Mouse (Mus musculus) kidney, postnatal 4 days (tissue): ENCODE measurements around the gene Cldn14.
A peak's percentile ranks its signal among the peaks of the same experiment; 100 is the strongest.
"Not testable (repeated sequence)": the region's sequence is repeated elsewhere in the genome, so short reads cannot be mapped to it uniquely, and the experiment has no call there.

Source experiments
- DNase-seq, 2 experiments: peaks; one replicate each; pipeline ENCODE4 v3.0.0; 2021; ENCODE audit warnings: mixed read lengths in 2 of 2

Cldn14 gene

DNA sequence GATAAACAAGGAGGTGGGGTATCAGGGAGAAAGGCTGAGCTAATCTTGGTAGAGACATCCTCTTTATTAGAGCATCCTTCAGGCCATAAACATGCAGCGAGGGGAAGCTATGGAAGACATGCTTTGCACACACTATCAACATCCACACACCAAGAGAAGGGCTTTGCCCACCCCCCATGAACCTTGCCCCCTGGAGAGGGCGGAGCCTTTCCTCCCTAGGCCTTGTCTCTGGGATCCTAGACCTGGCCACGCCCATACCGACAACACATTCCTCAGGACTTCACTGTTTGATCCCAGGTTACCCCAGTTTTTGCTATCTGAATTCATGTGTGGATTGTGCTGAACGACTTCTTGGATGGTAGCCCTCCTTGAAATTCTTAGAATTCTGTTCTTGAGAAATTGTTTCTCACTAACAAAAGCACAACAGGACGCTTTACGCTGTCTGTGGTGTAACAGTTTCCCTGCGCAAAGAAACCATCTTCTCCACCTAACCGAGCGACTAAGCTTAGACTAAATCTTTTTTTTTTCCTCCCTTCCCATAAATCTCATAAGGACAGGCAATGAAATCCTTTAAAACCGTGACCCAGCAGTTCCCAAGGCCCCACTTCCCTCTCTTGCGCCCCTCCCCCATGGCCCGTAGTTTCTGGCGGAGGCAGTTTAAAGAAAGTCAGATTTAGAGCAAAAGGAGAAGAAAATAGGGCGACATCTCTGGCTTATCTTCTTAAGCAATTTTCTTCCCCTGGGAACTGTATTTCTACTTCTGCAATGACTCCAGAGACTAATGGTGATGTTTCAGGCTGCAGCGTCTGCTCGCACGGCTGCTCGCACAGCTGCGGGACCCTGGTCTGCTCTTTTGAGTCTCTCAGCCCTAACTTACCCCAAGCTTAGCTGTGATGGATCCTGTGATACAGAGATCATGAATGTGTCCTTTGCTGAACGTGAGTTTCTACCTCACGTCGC lies 1.7 kb downstream of the Cldn14 start:
- peak; percentile 73 to 80 for DNase-seq

DNA sequence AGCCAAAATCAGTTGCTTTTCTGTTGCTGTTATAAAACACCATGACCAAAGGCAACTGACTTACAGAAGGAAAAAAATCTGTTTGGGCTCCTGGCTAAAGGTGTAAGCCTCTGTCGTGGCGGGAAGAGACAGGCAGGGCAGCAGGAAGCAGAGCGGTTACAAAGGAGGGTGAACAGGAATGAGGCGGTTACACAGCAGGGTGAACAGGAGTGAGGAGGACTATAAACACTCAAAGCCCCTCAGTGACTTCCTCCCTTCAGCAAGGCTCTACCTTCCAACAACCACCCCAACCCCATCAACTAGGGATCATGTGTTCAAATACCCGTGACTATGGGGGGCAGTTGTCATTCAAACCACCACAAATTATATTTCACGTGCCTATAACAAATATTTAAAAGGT lies 5.2 kb downstream of the Cldn14 start:
- DNase-seq: no peak

DNA sequence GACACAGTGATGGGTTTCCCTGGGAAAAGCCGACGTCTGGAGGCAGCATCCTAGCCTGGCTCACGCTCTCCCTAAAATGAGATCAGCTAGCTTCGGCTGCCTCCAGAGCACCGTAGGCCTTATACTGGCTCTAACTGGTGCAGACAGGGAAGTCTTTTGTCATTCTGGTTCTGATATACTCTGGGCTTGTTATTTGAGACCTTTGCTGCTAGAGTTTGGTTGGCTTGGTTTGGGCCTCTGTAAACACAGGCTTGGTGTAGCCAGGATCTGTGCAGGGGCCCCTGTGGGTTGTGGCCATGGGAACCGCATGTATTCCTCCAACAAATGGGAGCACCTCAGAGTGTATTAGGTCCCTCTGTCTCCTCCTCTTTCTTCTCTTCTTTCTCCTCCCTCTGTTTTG lies 7.3 kb downstream of the Cldn14 start:
- no peak for DNase-seq

DNA sequence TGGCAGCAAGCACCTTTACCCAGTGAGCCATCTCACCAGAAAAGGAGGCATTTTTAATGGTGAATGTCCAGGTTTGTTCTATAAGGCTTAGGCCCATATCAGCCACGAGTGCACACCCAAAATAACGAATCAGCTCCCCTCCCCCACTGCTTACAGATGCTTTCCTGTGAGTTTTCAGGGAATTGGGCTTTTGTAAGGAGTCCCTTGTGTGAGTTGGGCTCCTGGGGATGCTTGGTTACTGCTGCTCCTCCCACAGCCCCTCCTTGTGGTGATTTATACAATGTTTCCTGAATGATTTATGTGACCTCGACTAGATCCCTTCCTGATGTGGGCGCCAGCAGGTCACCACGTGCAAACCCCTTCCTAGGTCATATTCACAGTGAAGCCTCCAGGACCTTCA lies 9.7 kb downstream of the Cldn14 start:
- DNase-seq: no peak

DNA sequence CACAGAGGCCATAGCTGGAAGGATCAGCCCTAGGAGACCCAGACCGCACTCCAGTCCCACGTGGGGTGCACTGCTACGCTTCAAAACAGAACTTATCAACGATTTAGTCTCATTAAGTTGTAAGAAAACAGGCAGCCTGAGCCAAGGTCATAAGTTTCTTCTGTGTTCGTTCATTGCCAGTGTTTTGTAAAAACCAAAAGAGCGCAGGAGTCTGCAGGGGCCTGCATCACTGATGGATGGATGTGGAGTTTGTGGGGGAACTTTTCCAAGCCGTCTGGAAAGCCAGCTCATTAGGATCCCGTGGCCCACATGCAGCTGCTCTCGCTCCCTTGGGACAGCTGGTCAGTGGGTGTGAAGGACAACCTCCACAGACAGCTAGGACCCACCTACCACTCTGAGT lies 25.1 kb downstream of the Cldn14 start:
- peak; percentile 20 to 52 for DNase-seq

DNA sequence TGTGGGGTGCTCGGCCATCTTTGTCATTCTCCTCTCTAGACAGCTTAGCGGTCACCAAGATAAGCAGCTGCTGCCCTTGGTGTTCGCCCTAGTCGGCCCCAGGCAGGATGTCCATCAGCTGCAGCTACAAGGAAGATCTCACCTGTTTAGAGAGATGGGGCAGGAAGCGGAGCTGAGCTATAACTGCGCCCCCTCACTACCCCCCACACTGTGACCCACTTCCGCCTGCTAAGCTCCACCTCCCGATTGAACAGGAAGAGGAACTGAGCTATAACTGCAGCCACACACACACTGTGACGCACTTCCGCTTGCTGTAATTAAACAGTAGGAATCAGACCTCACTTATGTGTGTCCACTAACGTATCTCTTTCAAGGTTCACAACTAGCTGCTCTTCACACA lies 26.3 kb downstream of the Cldn14 start:
- no peak for DNase-seq

DNA sequence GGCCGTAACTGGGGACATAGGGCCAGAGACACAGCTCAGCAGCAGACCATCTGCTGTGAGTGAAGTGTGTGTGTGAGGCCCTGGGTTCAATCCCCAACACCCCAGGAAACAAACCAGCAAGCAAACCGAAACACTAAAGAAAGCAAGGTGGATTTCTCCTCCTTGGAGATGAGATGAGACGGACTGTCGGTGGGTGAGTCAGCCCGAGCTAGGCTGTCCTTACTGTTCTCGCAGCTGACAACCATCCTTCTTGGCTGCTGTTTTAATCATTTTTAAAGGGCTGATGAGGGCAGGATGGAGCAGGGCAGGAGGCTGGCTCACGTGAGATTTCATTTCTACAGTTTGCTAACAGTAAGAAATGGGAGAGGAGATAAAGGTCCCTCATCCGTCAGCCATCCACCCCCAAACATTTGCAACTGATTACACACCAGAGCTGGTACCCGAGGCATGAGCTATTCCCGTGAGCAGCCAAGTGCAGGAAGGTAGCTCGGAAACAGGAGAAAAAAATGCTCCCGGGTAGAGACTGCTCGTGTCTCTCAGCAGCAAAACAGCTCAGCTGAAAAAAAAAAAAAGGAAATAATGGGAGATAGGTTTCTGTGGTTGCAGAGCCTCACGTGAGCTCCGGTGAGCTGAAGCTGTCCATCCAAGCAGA lies 27.3 kb downstream of the Cldn14 start:
- no peak for DNase-seq

DNA sequence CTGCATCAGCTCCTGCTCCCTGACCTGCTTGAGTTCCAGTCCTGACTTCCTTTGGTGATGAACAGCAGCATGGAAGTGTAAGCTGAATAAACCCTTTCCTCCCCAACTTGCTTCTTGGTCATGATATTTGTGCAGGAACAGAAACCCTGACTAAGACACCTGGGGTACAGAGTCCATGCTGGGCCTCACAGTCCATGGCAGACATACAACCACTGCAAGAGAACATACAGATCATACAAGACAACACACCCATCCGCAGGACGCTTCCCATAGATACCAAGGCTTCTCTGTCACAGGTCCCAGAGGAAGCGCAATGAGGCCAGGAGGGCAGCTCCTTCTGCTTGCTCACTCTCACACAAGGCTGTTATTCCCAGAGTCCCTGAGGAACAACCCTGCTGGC lies 28.3 kb downstream of the Cldn14 start:
- not testable (repeated sequence) for DNase-seq

DNA sequence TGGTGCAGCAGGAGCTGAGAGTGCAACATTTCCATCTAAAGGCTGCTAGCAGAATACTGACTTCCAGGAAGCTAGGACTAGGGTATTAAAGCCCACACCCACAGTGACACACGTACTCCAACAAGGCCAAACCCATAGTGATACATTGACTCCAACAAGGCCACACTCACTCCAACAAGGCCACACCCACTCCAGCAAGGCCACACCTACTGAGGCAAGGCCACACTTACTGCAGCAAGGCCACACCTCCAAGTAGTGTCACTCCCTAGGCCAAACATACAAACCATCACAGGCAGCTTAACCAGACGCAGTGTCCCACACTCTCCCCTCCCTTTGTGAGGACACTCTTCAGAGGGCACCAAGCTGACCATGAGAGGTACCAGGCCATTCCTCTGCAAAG lies 29.3 kb downstream of the Cldn14 start:
- DNase-seq: no peak

DNA sequence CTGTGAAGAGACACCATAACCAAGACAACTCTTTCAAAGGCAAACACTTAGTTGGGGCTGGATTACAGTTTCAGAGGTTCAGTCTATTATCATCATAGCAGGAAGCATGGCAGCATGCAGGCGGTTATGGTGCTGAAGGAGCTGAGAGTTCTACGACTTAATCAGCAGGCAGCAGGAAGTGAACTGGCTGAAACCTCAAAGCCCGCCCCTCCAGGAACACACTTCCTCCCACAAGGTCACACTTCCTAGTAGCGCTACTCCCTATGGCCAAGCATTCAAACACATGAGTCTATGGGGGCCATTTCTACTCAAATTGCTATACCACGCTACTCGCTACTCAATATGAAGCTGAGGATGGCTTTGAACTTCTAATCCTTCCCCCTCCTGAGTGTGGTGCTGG lies 31.1 kb downstream of the Cldn14 start:
- no peak for DNase-seq

DNA sequence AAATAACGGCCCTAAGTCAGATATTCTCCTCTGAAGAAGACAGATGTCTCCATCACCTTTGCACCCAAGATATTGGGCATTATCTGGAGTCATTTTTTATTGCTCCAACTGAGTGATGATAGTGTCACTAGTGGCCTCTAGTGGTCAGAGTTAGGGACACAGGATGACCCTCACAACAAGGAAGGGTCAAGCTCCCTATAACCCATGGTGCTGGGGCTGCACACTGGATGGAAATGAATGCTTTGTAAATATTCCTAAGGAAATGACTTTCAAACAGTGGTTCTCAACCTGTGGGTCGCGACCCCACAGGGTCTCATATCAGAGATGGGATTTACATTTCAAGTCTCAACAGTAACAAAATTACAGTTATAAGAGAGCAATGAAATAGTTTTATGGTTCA lies 31.7 kb downstream of the Cldn14 start:
- peak in 1 of 2 experiments; percentile 33 for DNase-seq

DNA sequence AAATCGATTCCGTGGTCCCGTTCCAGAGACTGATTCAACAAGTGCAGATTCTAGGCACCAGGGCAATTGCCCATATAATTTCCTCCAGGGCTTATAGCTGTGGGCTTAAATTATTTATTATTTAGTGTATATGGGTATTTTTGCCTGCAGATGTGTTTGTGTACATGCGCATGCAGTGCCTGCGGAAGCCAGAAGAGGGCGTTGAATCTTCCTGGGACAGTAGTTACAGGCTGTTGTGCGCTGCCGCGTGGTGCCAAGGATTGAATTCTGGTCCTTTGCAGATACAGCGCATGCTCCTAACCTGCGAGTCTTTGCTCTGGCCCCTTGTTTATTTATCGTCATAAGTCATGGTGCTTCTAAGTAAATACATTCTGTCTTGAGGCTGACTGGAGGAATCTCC lies 33.2 kb downstream of the Cldn14 start:
- no peak for DNase-seq

DNA sequence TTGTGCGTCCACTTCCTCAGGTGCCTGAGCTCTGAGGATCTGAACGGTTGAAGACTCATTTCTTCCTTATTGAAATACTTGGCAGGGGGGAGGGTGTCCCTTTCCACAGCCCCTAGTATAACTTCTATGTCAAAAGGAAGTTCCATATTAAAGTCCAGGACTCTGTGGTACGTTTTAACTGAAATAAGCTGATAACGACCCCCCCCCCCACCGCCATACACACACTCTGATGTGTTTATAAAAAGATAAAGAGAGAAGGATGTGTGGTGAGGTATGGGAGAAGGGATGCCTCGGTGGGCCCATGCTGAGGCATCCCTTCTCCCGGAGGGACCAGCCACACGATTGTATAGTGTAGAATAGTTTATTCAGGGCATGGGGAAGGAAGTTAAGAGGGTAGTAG lies 34.4 kb downstream of the Cldn14 start:
- no peak for DNase-seq

DNA sequence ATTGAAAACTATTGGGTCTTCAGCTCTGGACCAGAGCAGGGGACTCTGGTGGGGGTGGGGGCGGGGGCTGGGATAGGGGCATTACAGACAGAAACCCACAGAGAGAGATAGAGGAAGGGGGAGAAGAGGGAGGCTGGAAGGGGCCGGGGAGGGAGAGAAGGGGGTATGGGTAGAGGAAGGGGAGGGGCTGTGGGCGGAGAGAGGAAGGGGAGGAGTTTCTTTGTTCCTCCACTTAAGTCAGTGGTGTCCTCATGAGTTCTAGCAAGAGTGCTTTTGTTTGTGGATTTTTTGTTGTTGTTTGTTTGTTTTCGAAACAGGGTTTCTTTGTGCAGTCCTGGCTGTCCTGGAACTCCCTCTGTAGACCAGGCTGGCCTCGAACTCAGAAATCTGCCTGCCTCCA lies 35.1 kb downstream of the Cldn14 start:
- peak; percentile 44 to 58 for DNase-seq

DNA sequence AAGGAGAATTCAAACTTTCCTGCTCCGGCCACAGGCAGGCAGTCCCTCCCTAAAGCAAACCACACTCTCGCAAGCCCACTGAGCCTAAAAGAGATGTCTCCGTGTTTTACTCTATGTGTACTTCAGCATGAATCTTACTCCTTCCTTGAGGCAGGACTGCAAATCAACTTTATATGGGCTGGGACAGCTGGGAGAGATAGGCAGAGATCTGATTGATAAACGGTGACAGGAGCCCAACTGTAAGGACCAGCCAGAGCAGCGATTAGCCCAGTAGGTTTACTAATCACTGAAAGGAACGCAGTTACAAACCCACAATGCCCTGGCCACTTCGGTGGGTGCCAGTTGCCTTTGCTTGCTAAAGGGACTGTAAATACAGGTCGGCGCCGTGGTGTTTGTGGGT lies 35.5 kb downstream of the Cldn14 start:
- peak; percentile 29 to 30 for DNase-seq

DNA sequence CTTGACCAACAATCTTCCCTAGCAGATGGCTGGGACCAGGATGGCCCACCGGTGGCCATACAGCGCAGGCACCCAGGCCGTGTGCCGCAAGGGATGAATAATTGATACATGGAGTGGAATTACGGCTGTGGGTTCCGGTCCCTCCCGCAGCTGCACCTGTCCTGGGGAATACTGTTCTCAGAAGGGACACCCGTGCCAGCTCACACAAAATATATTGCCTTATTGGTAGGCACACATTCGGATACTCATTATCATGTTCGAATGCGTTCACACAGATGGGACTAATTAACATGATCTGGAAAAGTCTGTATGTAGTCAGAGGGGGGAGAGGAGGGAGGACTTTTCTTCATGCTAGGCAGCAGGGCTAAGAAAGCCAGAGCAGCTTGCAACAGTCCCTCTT lies 37.6 kb downstream of the Cldn14 start:
- no peak for DNase-seq

DNA sequence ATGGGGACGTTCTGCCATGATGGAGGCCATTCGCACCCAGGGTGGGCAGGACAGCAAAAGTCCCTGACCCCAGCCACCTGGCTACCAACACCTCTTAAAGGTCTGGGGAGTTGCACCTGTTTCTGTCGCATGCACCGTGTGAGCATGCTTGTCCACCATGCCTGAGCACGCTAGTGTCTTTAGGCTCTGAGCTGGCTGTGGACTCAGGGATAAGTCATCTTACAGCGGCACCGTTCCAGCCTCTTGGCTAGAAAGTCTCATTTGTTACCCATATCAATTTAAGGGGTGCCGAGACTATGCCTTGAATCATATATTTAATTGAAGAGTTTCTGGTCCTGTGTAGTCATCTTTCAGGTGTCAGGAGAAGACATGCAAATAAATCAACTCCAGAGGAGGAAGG lies 40.7 kb downstream of the Cldn14 start:
- DNase-seq: no peak

DNA sequence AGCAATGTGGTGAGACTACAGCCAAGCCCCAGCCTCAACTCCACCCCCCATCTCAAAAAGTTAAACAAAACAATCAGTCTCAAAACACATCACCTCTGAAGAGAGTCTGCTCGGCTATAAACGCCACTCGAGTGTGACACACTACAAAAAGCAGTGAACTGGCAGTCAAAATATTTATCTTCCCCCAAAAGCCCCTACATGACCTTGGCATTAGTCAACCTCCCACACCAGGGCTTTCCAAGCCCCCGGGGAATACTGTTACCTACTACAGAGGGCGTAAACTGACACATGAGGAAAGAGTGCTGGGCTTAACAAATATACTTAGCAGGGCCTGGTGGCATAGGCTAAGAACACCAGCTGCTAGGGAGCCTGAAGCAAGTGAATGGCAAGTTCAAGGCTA lies 46.4 kb downstream of the Cldn14 start:
- peak; percentile 25 to 35 for DNase-seq

DNA sequence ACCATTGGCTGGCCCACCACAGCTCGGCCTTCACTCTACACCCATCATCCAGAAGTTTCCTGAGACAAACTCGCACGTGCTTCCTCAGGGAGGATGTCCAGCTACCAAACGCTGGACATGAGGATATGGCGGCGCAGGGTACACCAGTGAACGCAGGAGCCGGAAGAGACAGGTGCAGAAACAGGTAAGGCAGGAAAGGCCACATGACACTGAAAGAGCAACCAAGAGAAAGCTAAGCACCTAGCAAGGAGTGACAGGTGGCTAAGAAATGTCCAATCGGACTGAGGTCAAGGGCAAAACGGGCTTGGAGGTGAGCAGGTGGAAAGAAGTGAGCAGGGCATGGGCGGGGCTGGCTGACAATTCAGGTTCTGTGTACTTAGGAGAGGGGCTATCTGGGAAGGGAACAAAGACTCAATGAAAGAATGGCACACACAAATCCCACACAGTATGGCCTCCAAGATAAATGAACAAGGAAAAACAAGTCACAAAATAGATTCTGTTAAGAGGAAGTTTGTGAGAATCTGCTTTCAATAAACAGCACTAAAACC lies 47.5 kb downstream of the Cldn14 start:
- no peak for DNase-seq

DNA sequence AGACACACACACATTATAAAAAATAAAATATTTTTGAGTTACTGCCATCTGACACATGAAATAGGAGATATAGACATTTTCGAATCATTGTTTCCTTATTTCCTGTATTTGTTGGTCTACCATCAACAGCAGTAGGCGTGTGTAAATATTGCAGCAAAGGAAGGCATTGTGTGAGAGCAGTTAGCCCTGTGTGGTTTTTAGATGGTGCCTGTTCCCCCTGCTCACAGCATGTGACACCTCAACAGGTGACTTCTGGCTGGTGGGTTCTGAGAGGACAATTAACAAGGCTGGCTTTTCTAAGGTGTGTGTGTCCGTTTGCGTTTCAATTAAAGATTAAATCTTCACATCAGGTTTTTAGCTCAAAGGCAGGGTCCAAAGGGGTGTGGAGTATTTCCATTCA lies 48.1 kb downstream of the Cldn14 start:
- DNase-seq: no peak

DNA sequence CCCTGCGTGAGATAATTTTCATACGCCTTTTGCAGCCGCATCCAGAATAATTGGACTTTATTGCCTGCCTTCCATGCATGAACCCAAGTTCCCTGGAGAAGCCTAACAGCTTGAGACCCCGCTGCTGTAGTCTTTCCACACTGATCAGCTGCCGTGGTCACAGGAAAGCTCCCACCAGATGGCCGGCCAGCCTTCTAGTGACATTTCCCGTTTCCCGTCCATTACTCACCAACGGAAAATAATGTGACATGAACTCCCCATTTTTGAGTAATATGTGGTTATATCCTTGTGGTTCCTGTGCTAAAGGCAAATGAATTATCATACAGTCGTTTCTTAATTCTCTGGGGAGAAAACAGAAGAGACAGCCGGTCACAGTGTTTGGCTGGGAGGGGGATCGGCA lies 51.2 kb downstream of the Cldn14 start:
- DNase-seq: peak; percentile 64 to 78

DNA sequence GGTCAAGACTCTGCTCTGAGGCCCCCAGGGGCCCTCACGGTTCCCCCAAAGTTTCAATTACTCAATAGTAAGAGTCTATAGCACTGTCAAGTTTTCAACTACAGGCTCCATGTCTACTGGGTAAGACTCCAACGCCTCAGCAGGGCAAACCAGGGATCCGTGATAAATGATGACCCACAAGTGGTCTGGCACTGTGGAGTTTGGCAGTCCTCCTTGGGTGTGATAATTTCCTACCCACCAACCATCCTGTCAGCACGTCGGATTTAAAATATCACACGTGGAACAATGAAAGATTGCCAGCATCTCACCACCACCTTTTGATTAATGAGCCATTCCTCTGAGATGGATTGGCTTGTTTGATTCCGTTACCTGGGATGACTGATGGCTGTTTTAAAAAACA lies 51.7 kb downstream of the Cldn14 start:
- no peak for DNase-seq

DNA sequence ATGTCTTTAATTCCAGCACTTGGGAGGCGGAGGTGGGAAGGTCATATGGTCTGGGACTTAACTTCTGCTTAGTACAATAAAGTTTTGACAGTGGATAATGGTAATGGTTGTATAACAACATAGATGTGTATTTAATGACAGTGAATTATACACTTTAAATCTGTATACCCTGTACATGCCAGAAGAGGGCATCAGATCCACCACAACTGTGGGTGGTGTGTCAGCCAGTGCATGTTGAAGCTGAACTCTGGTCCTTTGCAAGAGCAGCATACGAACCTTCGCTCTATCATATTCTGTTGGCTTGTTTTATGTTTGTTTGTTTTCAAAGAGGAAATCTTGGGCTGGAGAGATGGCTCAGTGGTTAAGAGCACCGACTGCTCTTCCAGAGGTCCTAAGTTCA lies 61.2 kb downstream of the Cldn14 start:
- DNase-seq: no peak

DNA sequence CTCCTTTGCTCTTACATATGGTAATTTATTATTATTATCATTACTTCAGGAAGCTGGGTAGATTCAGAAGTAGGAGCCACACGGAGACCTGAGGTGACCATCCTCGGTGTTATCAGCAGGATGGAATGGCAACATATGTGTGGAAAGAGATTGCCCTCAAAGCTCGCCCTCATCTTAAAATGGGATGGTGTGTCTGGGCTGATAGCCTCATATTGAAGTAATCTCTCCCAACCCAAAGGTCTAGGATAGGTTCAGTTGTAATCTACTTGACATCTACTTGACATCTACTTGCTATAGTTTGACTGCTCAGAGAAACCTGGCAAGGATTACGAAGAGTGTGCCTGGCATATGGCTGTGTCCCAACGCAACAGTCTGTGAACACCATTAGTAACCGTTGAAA lies 64.3 kb downstream of the Cldn14 start:
- DNase-seq: no peak
